Mouse (Mus musculus) neural tube, embryonic 13.5 days (tissue): ENCODE measurements around the gene Gm6592. TPM values are rescaled to one million over a fixed set of nuclear protein-coding genes. Genes with fewer than 3 reads are reported as not detected.

Experiments used
- polyA plus RNA-seq: library from polyadenylated mRNA; unstranded; fragments of >200 nt; fragmentation: Nextera tagmentation; extraction: Ambion mirVana; gene quantifications from 2 replicates; pipeline ENCODE4 v1.2.1, GENCODE M21; 2015

Gm6592 gene
- polyA plus RNA-seq, 1 experiment from 2014 or later = not detected

Other genes starting within 250 kb of the Gm6592 start
- not detected in 2 replicates for gene Ssxb8, start 153.2 kb upstream of the Gm6592 start, polyA plus RNA-seq
- not detected in 2 replicates for gene Ssx9, start 95.6 kb upstream of the Gm6592 start, polyA plus RNA-seq
- gene Ssxb5, start 40.3 kb upstream of the Gm6592 start, polyA plus RNA-seq = not detected in 2 replicates
- gene Gm5751, start 30.3 kb downstream of the Gm6592 start, polyA plus RNA-seq = not detected in 2 replicates
- 17.5 and 20.7 TPM in 2 replicates for gene B630019K06Rik, start 48.4 kb downstream of the Gm6592 start, polyA plus RNA-seq
- not detected in 2 replicates for gene Fthl17b, start 119.0 kb downstream of the Gm6592 start, polyA plus RNA-seq
- gene Fthl17c, start 132.6 kb downstream of the Gm6592 start, polyA plus RNA-seq = not detected in 2 replicates
- gene Fthl17d, start 142.8 kb downstream of the Gm6592 start, polyA plus RNA-seq = not detected in 2 replicates
- not detected in 2 replicates for gene Fthl17e, start 189.5 kb downstream of the Gm6592 start, polyA plus RNA-seq
- not detected in 2 replicates for gene Fthl17f, start 219.0 kb downstream of the Gm6592 start, polyA plus RNA-seq